Mouse (Mus musculus) kidney, postnatal 14 days (tissue): ENCODE measurements around the gene Rassf1.

ENCODE experiments used
- DNase-seq: peaks from one replicate; pipeline ENCODE4 v3.0.0; 2022; ENCODE audit warnings: mixed read lengths

Rassf1 gene

DNA sequence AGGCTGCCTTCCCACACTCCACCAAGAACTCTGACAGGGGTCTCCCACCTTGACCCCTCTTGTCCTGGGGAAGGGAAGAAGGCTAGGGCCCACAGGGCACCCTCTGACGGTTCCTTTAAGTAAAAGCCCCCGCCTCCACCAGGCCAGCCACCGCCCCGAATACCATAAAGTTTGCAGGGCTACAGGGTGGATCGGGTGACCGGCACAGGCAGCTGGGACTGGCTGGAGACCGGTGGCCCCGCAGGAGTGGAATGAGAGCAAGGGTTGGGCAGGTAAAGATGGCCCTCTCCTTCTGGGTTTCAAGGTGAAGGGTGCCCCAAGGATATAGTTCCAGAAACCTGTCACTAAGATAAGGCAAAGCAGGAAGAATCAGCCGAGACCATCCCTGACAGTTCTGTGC is 55.2 kb downstream of the Rassf1 start:
- peak; percentile 78 for DNase-seq

- no peak for DNase-seq
These were observed 55.7 kb downstream of the Rassf1 start for GRCm38 (mm10) chr9:107607036-107607435.

GRCm38 (mm10) chr9:107607653-107608245 is 56.4 kb downstream of the Rassf1 start:
- no peak for DNase-seq

- peak; percentile 67 for DNase-seq
These were observed 57.5 kb downstream of the Rassf1 start, which contains the start of gene Sema3b for GRCm38 (mm10) chr9:107608741-107609432. Gene Sema3b, minus strand, starts transcription at chr9:107609229.

DNA sequence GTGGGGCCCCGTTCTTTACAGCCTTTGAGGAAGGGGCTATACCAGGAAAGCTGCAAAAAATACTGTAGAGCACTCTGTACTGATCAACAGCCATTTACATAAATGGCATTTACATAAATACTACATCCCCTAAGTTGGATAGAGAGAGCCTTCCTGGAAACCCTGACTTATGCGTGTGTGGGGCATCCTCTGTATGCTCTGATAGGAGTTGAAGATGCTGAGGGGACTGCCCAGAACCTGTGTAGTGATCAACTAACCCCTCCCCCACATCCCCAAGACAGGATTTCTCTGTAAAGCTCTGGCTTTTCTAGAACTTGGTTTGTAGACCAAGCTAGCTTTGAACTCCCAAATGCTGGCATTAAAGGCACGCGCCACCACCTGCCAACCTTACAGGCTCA is 58.1 kb downstream of the Rassf1 start:
- no peak for DNase-seq

DNA sequence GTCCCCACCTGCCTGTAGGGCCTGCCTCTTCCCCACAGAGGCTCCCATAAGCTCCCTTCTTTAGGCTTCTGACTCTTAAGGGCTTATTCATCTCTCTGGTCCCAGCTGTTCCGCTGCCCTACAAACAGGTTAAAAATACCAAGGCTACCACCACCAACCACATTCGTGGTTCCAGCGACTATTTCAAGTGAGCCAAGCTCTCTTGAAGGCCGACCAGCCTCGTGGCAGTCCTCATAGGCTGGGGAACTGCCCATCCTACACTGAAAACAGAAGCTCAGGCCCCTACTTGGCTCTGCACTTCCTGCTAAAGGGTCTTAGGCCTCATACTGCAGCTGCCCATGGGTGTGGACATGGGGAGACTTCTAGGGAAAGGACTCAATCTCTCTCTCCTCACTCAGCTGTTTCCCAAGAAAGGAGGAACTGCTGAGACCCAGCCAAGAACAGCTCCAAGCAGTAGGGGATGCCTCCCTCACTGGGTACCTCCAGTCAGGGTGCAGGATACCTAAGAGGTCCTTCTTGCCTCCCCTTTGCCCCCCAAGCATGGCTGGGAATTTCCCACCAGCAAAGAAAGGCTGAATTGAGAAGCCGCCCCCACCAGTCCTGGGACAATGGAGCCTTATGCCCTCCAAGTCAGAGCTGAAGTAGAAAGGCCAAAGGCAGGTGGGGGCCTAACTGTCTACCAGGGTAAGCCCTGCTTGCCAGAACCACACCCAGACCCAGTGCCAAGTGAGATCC is 60.3 kb downstream of the Rassf1 start:
- DNase-seq: no peak
